Mouse (Mus musculus) spleen, adult 18-20 months (tissue): ENCODE data around the gene Scd1.

Source experiments
- DNase-seq, 2 experiments: peaks; one replicate each; pipeline ENCODE4 v3.0.0; 2022; ENCODE audit warnings: mixed read lengths in 2 of 2

The Scd1 gene

GRCm38 (mm10) chr19:44358700-44359099 lies 49.0 kb downstream of the Scd1 start:
- no peak for DNase-seq

GRCm38 (mm10) chr19:44351756-44352155 lies 55.9 kb downstream of the Scd1 start:
- DNase-seq: peak in 1 of 2 experiments; percentile 38

- DNase-seq: no peak
Measured at GRCm38 (mm10) chr19:44349689-44350088, 58.0 kb downstream of the Scd1 start.
